Mouse (Mus musculus) lung, embryonic 16.5 days (tissue): ENCODE data around the gene Trip4. TPM values are rescaled to one million over a fixed set of nuclear protein-coding genes. Genes with fewer than 3 reads are reported as not detected.
A peak's percentile ranks its signal among the peaks of the same experiment; 100 is the strongest.

Source experiments
- ATAC-seq: fragments of 200-750 bp; cut with Nextera tagmentation; 2 replicates; pipeline ENCODE4 v1.8.0; 2017; ENCODE audit warnings: low read depth, mild to moderate bottlenecking, moderate library complexity
- H3K27ac ChIP-seq: fragments of 300-500 bp; sonication (generic); 2 replicates; pipeline ENCODE4 v1.5.1; 2014; ENCODE audit warnings: mild to moderate bottlenecking, control low read depth, low read length
- H3K27me3 ChIP-seq: fragments of 300-500 bp; sonication (generic); 2 replicates; pipeline ENCODE4 v1.6.1; 2014; ENCODE audit warnings: low read depth, low read length, mixed read lengths; ENCODE audit not compliant: control insufficient read depth, insufficient read depth
- H3K36me3 ChIP-seq: fragments of 300-500 bp; sonication (generic); 2 replicates; pipeline ENCODE4 v1.6.1; 2014; ENCODE audit warnings: low read length; ENCODE audit not compliant: control insufficient read depth, insufficient read depth
- H3K4me1 ChIP-seq: fragments of 300-500 bp; sonication (generic); replicated peaks from 2 replicates; pipeline ENCODE4 v1.6.1; 2014; ENCODE audit warnings: low read length, mixed read lengths; ENCODE audit not compliant: control insufficient read depth, insufficient read depth
- H3K4me2 ChIP-seq: fragments of 300-500 bp; sonication (generic); 2 replicates; pipeline ENCODE4 v1.6.1; 2014; ENCODE audit warnings: low read depth, low read length, control low read depth
- H3K4me3 ChIP-seq: fragments of 300-500 bp; sonication (generic); 2 replicates; pipeline ENCODE4 v1.5.1; 2014; ENCODE audit warnings: mild to moderate bottlenecking, low read length, control low read depth
- H3K9ac ChIP-seq: fragments of 300-500 bp; sonication (generic); 2 replicates; pipeline ENCODE4 v1.6.1; 2014; ENCODE audit warnings: low read length, control low read depth
- H3K9me3 ChIP-seq: fragments of 300-500 bp; sonication (generic); 2 replicates; pipeline ENCODE4 v1.6.1; 2016; ENCODE audit warnings: low read length; ENCODE audit not compliant: control insufficient read depth
- WGBS: fragments of 180-500 bp; shearing (Covaris S2); extraction: QIAGEN DNeasy Blood & Tissue Kit; methylation state at CpG from one replicate; pipeline ENCODE4 v1.1.7; 2014; 5-methylcytosine and 5-hydroxymethylcytosine counted together
- polyA plus RNA-seq: library from polyadenylated mRNA; unstranded; fragments of >200 nt; fragmentation: Nextera tagmentation; extraction: Ambion mirVana; gene quantifications from 2 replicates; pipeline ENCODE4 v1.2.1, GENCODE M21; 2015

The Trip4 gene
- polyA plus RNA-seq: 33.1 and 33.8 TPM in 2 replicates

- Histone ChIP-seq H3K9me3 (no peaks in the 10 kb centered on the region), H3K4me1 (peaks cover 8% of the 10 kb centered on the region), H3K27me3 (no peaks in the 10 kb centered on the region), H3K4me2 (peak within 1 kb of the TSS; percentile 93), H3K4me3 (peak within 1 kb of the TSS; percentile 64), H3K9ac (peak within 1 kb of the TSS; percentile 87), H3K36me3 (peaks cover 2% of the 10 kb centered on the region), H3K27ac (peak within 1 kb of the TSS; percentile 87)
- peak; percentile 99 for ATAC-seq
- under 1% methylated on average over 38 of the region's 38 CpGs for WGBS
Observed at GRCm38 (mm10) chr9:65908394-65909300, at the start of gene Trip4, which contains the start of gene Csnk1g1. TSS of gene Trip4 (minus strand) at chr9:65908794. TSS of gene Csnk1g1 (plus strand) at chr9:65908924.

- H3K27ac ChIP-seq: no peak overlapping the region
- no peak overlapping the region for H3K9ac ChIP-seq
- 89% methylated on average over 3 of the region's 3 CpGs for WGBS
- ATAC-seq: no peak
- no peaks in the 10 kb centered on the region for H3K9me3 ChIP-seq
- no peak overlapping the region for H3K4me2 ChIP-seq
- H3K36me3 ChIP-seq: 0 out of 2 replicates have a peak, but pooled peaks cover 2% of the 10 kb centered on the region
- no peaks in the 10 kb centered on the region for H3K27me3 ChIP-seq
- no peak overlapping the region for H3K4me3 ChIP-seq
- no peaks in the 10 kb centered on the region for H3K4me1 ChIP-seq
Observed at GRCm38 (mm10) chr9:65951082-65951587, 42.5 kb upstream of the Trip4 start.

- H3K9ac ChIP-seq: no peak overlapping the region
- no peak overlapping the region for H3K4me2 ChIP-seq
- H3K4me3 ChIP-seq: no peak overlapping the region
- H3K9me3 ChIP-seq: no peaks in the 10 kb centered on the region
- no peaks in the 10 kb centered on the region for H3K27me3 ChIP-seq
- no peaks in the 10 kb centered on the region for H3K4me1 ChIP-seq
- 86% methylated on average over 2 of the region's 2 CpGs for WGBS
- no peak overlapping the region for H3K27ac ChIP-seq
- no peak for ATAC-seq
- H3K36me3 ChIP-seq: no peaks in the 10 kb centered on the region
Observed at GRCm38 (mm10) chr9:65937566-65937965, 29.0 kb upstream of the Trip4 start.

GRCm38 (mm10) chr9:65929826-65930225, 21.2 kb upstream of the Trip4 start:
- Histone ChIP-seq H3K36me3 (no peaks in the 10 kb centered on the region), H3K4me1 (no peaks in the 10 kb centered on the region), H3K9me3 (no peaks in the 10 kb centered on the region), H3K9ac (no peak overlapping the region), H3K27ac (no peak overlapping the region), H3K4me3 (no peak overlapping the region), H3K27me3 (no peaks in the 10 kb centered on the region), H3K4me2 (no peak overlapping the region)
- ATAC-seq: no peak

- Histone ChIP-seq H3K4me1 (no peaks in the 10 kb centered on the region), H3K9me3 (no peaks in the 10 kb centered on the region), H3K27ac (no peak overlapping the region), H3K9ac (no peak overlapping the region), H3K4me2 (no peak overlapping the region), H3K27me3 (no peaks in the 10 kb centered on the region), H3K4me3 (no peak overlapping the region), H3K36me3 (no peaks in the 10 kb centered on the region)
- ATAC-seq: no peak
Observed at GRCm38 (mm10) chr9:65928456-65928855, 19.9 kb upstream of the Trip4 start.

- no peaks in the 10 kb centered on the region for H3K9me3 ChIP-seq
- ATAC-seq: no peak
- no peak overlapping the region for H3K9ac ChIP-seq
- no peaks in the 10 kb centered on the region for H3K36me3 ChIP-seq
- no peaks in the 10 kb centered on the region for H3K4me1 ChIP-seq
- no peak overlapping the region for H3K4me2 ChIP-seq
- no peak overlapping the region for H3K4me3 ChIP-seq
- 70% methylated on average over 1 of the region's 1 CpGs for WGBS
- H3K27ac ChIP-seq: no peak overlapping the region
- no peaks in the 10 kb centered on the region for H3K27me3 ChIP-seq
Observed at GRCm38 (mm10) chr9:65917015-65917414, 8.4 kb upstream of the Trip4 start.

- no peak overlapping the region for H3K9ac ChIP-seq
- peaks cover 2% of the 10 kb centered on the region; the same call in 1 of the 2 replicates for H3K4me1 ChIP-seq
- no peaks in the 10 kb centered on the region for H3K36me3 ChIP-seq
- H3K27ac ChIP-seq: no peak overlapping the region
- 72% methylated on average over 2 of the region's 2 CpGs for WGBS
- no peak for ATAC-seq
- H3K9me3 ChIP-seq: no peaks in the 10 kb centered on the region
- no peaks in the 10 kb centered on the region for H3K27me3 ChIP-seq
- no peak overlapping the region for H3K4me3 ChIP-seq
- H3K4me2 ChIP-seq: no peak overlapping the region
Observed at GRCm38 (mm10) chr9:65913976-65914375, 5.4 kb upstream of the Trip4 start.

- ATAC-seq: no peak
- H3K4me1 ChIP-seq: peaks cover 8% of the 10 kb centered on the region
- peak overlapping the region; percentile 64 for H3K4me3 ChIP-seq
- peak overlapping the region; percentile 93 for H3K4me2 ChIP-seq
- peak overlapping the region; percentile 87 for H3K27ac ChIP-seq
- peak overlapping the region; percentile 87 for H3K9ac ChIP-seq
- no peaks in the 10 kb centered on the region for H3K9me3 ChIP-seq
- 5% methylated on average over 4 of the region's 4 CpGs for WGBS
- H3K27me3 ChIP-seq: no peaks in the 10 kb centered on the region
- H3K36me3 ChIP-seq: no peaks in the 10 kb centered on the region; the same call in 1 of the 2 replicates
Observed at GRCm38 (mm10) chr9:65909837-65910236, 1.2 kb upstream of the Trip4 start.

GRCm38 (mm10) chr9:65909301-65909801, 757 bp upstream of the Trip4 start:
- H3K9me3 ChIP-seq: no peaks in the 10 kb centered on the region
- peak overlapping the region; percentile 87 for H3K9ac ChIP-seq
- peak overlapping the region; percentile 93 for H3K4me2 ChIP-seq
- ATAC-seq: peak; percentile 56
- peak overlapping the region; percentile 87 for H3K27ac ChIP-seq
- no peaks in the 10 kb centered on the region; the same call in 1 of the 2 replicates for H3K36me3 ChIP-seq
- 0% methylated on average over 33 of the region's 34 CpGs for WGBS
- peak overlapping the region; percentile 64 for H3K4me3 ChIP-seq
- peaks cover 8% of the 10 kb centered on the region for H3K4me1 ChIP-seq
- no peaks in the 10 kb centered on the region for H3K27me3 ChIP-seq
